Mouse (Mus musculus) left cerebral cortex, adult 9 months (tissue): ENCODE measurements around the gene Lancl1.

Experiments used
- DNase-seq, 2 experiments: peaks; one replicate each; pipeline ENCODE4 v3.0.0; 2022; ENCODE audit warnings: low spot score in 2 of 2

The Lancl1 gene

GRCm38 (mm10) chr1:67038246-67038987, at the start of gene Lancl1:
Gene Lancl1, minus strand, starts transcription at chr1:67038872.
- DNase-seq, result peak; percentile 83 to 94

- no peak for DNase-seq
These were observed 40.5 kb upstream of the Lancl1 start for GRCm38 (mm10) chr1:67079146-67079545.

GRCm38 (mm10) chr1:67078666-67079065, 40.0 kb upstream of the Lancl1 start:
- DNase-seq, result no peak

GRCm38 (mm10) chr1:67077739-67078138, 39.1 kb upstream of the Lancl1 start:
- DNase-seq, result no peak

- DNase-seq, result no peak
These were observed 28.9 kb upstream of the Lancl1 start for GRCm38 (mm10) chr1:67067561-67067960.

- DNase-seq, result no peak
These were observed 26.9 kb upstream of the Lancl1 start for GRCm38 (mm10) chr1:67065347-67066270.

GRCm38 (mm10) chr1:67061456-67062085, 22.9 kb upstream of the Lancl1 start:
- DNase-seq, result peak; percentile 8 to 83

- no peak for DNase-seq
These were observed 17.1 kb upstream of the Lancl1 start for GRCm38 (mm10) chr1:67055816-67056215.

GRCm38 (mm10) chr1:67052721-67053120, 14.0 kb upstream of the Lancl1 start:
- no peak for DNase-seq

- no peak for DNase-seq
These were observed 10.9 kb upstream of the Lancl1 start for GRCm38 (mm10) chr1:67049600-67049999.

GRCm38 (mm10) chr1:67048696-67049095, 10.0 kb upstream of the Lancl1 start:
- no peak for DNase-seq

GRCm38 (mm10) chr1:67045100-67045499, 6.4 kb upstream of the Lancl1 start:
- DNase-seq, result no peak

GRCm38 (mm10) chr1:67042583-67042982, 3.9 kb upstream of the Lancl1 start:
- DNase-seq, result no peak

- no peak for DNase-seq
These were observed 411 bp upstream of the Lancl1 start for GRCm38 (mm10) chr1:67039083-67039482.

- no peak for DNase-seq
These were observed 1.5 kb downstream of the Lancl1 start for GRCm38 (mm10) chr1:67037198-67037597.

- no peak for DNase-seq
These were observed 5.4 kb downstream of the Lancl1 start for GRCm38 (mm10) chr1:67033278-67033677.

- no peak for DNase-seq
These were observed 11.7 kb downstream of the Lancl1 start for GRCm38 (mm10) chr1:67026927-67027511.

- DNase-seq, result no peak
These were observed 12.5 kb downstream of the Lancl1 start for GRCm38 (mm10) chr1:67026142-67026541.

- no peak for DNase-seq
These were observed 15.9 kb downstream of the Lancl1 start for GRCm38 (mm10) chr1:67022767-67023166.

- DNase-seq, result no peak
These were observed 16.6 kb downstream of the Lancl1 start for GRCm38 (mm10) chr1:67022051-67022450.

- no peak for DNase-seq
These were observed 18.0 kb downstream of the Lancl1 start for GRCm38 (mm10) chr1:67020637-67021161.
